Mouse (Mus musculus) right cerebral cortex, postnatal 14 days (tissue): ENCODE measurements around the gene Vmn1r228.

Experiments
- DNase-seq: peaks from one replicate; pipeline ENCODE4 v3.0.0; 2022

Gene Vmn1r228

GRCm38 (mm10) chr17:20786057-20786456 is at the start of gene Vmn1r228:
Gene Vmn1r228, minus strand, starts transcription at chr17:20786157.
- DNase-seq, result no peak

DNA sequence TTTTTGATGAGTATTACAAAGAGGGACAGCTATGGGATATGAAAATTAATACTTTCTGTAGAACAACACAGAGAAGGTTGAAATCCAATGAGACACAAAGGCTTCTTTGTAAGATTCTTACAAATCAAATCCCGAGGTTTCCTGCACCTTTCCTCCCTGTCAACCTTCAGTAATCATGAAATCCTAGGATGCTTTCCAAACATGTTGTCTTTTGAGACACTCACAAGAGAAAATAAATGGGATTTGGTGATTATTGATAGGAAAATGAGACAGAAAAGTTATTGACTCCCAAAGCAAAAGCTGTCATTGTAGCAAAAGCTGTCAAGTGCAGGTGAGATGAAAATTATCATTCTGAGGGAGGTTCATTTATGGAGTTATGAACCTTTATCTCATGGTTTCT is 25.3 kb upstream of the Vmn1r228 start, which contains the start of gene Vmn1r229:
Gene Vmn1r229 (plus strand): TSS at position 301 of the 400 bp plus-strand sequence.
- DNase-seq, result no peak

GRCm38 (mm10) chr17:20729543-20729942 is 56.4 kb downstream of the Vmn1r228 start, which contains the start of gene Vmn1r227:
Gene Vmn1r227, plus strand, starts transcription at chr17:20729843.
- no peak for DNase-seq
